Mouse (Mus musculus) hindbrain, embryonic 12.5 days (tissue): ENCODE results near the gene 4933428G20Rik. TPM values are rescaled to one million over a fixed set of nuclear protein-coding genes. Genes with fewer than 3 reads are reported as not detected.
A peak's percentile ranks its signal among the peaks of the same experiment; 100 is the strongest.

Experiments used
- ATAC-seq: fragments of 200-750 bp; cut with Nextera tagmentation; 2 replicates; pipeline ENCODE4 v1.8.0; 2017; ENCODE audit warnings: moderate TSS enrichment; ENCODE audit not compliant: low FRiP score
- H3K27ac ChIP-seq: fragments of 300-500 bp; sonication (generic); 2 replicates; pipeline ENCODE4 v1.5.1; 2016; ENCODE audit warnings: mild to moderate bottlenecking
- H3K27me3 ChIP-seq: fragments of 300-500 bp; sonication (generic); 2 replicates; pipeline ENCODE4 v1.6.1; 2016; ENCODE audit warnings: mild to moderate bottlenecking
- H3K36me3 ChIP-seq: fragments of 300-500 bp; sonication (generic); 2 replicates; pipeline ENCODE4 v1.6.1; 2016; ENCODE audit warnings: mild to moderate bottlenecking
- H3K4me1 ChIP-seq: fragments of 300-500 bp; sonication (generic); 2 replicates; pipeline ENCODE4 v1.6.1; 2016
- H3K4me2 ChIP-seq: fragments of 300-500 bp; sonication (generic); replicated peaks from 2 replicates; pipeline ENCODE4 v1.6.1; 2016; ENCODE audit warnings: mild to moderate bottlenecking
- H3K4me3 ChIP-seq: fragments of 300-500 bp; sonication (generic); 2 replicates; pipeline ENCODE4 v1.5.1; 2016; ENCODE audit warnings: mild to moderate bottlenecking
- H3K9ac ChIP-seq: fragments of 300-500 bp; sonication (generic); 2 replicates; pipeline ENCODE4 v1.6.1; 2016; ENCODE audit warnings: mild to moderate bottlenecking, moderate library complexity
- H3K9me3 ChIP-seq: fragments of 300-500 bp; sonication (generic); replicated peaks from 2 replicates; pipeline ENCODE4 v1.6.1; 2016; ENCODE audit warnings: mild to moderate bottlenecking
- WGBS: fragments of 180-500 bp; shearing (Covaris S2); methylation state at CpG from one replicate; pipeline ENCODE4 v1.1.7; 2016; 5-methylcytosine and 5-hydroxymethylcytosine counted together
- polyA plus RNA-seq: library from polyadenylated mRNA; unstranded; fragments of >200 nt; fragmentation: Nextera tagmentation; extraction: Ambion mirVana; gene quantifications from 2 replicates; pipeline ENCODE4 v1.2.1, GENCODE M21; 2016

The 4933428G20Rik gene
- polyA plus RNA-seq, 1 experiment from 2014 or later, result 0.94 TPM

DNA sequence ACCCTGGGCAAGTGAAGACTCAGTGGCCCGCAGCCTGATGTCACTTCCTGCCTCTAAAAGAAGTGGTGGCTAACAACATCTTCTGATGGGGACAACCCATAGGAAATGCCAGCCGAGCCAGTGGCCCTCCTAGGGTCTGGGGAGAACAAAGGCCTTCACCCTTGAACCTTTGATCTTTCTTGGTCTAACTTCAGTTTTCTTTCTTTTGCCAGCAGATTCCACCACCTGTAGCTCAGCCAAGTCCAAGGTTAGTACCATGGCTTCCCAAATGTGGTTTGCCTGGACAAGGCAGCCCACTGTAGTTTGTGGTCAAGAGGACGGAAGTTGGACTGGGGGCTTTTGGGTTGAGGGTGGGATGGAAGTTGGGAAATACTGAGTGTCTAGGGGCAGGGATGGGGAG, 7.3 kb downstream of the 4933428G20Rik start:
- Histone ChIP-seq H3K9me3 (no peaks in the 10 kb centered on the region), H3K27ac (no peak overlapping the region), H3K4me2 (no peak overlapping the region), H3K9ac (no peak overlapping the region), H3K4me3 (no peak overlapping the region), H3K4me1 (no peaks in the 10 kb centered on the region; the same call in 1 of the 2 replicates), H3K36me3 (peaks cover 32% of the 10 kb centered on the region), H3K27me3 (peaks cover 9% of the 10 kb centered on the region)
- no peak for ATAC-seq
- 87% methylated on average over 3 of the region's 3 CpGs for WGBS

DNA sequence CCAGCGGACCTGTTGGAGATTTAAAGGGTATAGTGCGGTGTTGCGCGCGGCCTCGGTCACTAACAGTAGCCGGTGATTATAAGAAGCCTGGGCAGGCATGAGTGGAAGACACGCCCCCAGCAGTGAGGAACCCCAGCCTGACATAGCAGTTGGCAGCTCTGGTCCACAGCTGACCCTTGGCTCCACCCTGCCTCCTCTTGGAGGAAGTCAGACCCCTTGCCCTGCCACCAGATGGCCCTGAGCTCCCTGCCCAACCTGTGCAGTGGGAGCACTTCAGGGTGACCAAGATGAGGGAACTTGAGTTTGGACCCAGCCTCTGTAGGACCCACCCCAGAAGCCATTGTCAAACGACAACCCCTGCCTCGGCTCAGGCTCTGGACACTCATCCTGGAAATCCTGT, 8.5 kb downstream of the 4933428G20Rik start:
- H3K4me1 ChIP-seq, result no peaks in the 10 kb centered on the region; the same call in 1 of the 2 replicates
- 80% methylated on average over 10 of the region's 10 CpGs for WGBS
- no peak overlapping the region for H3K4me3 ChIP-seq
- ATAC-seq, result no peak
- peaks cover 33% of the 10 kb centered on the region for H3K36me3 ChIP-seq
- H3K27ac ChIP-seq, result no peak overlapping the region
- no peak overlapping the region for H3K4me2 ChIP-seq
- H3K9me3 ChIP-seq, result no peaks in the 10 kb centered on the region
- no peak overlapping the region for H3K9ac ChIP-seq
- no peaks in the 10 kb centered on the region; the same call in 1 of the 2 replicates for H3K27me3 ChIP-seq

DNA sequence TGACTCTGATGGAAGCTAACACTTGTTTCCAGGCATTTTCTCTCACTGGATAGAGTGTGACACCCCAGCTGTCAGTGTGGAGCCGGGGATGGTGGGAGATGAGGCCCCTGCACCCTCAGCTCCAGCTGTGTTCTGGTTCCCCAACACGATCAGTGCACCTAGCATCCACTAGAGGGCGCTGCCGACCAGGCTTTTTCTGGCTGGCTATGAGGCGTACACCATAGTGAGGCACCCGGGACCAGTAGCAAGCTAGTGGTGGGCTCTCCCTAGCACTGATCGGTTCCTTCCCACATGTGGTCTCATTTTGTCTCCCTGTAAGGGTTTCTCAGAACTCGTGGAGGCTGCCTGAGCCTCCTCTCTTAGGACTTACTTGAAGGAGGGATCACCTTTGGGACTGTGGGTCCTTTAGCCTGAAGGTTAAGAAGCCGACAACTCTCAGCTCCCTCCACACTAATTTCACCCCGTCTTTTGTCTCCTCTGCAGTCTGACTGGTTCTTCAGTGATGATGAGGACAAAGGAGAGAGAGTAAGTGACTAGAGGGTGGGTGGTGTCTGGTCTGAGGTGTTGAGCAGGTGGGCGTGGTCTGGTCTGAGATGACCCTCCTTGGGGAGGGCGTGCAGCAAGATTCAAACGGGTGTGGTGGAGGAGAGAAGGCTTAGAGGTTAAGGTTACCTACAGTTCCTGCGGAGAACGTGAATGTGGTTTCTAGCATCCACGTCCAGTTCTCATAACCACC, 10.4 kb downstream of the 4933428G20Rik start:
- no peaks in the 10 kb centered on the region for H3K27me3 ChIP-seq
- H3K4me1 ChIP-seq, result no peaks in the 10 kb centered on the region; the same call in 1 of the 2 replicates
- H3K9ac ChIP-seq, result no peak overlapping the region
- no peak overlapping the region for H3K27ac ChIP-seq
- H3K36me3 ChIP-seq, result peaks cover 44% of the 10 kb centered on the region
- no peaks in the 10 kb centered on the region for H3K9me3 ChIP-seq
- H3K4me3 ChIP-seq, result no peak overlapping the region
- WGBS, result 29% methylated on average over 16 of the region's 16 CpGs
- H3K4me2 ChIP-seq, result no peak overlapping the region
- ATAC-seq, result no peak

DNA sequence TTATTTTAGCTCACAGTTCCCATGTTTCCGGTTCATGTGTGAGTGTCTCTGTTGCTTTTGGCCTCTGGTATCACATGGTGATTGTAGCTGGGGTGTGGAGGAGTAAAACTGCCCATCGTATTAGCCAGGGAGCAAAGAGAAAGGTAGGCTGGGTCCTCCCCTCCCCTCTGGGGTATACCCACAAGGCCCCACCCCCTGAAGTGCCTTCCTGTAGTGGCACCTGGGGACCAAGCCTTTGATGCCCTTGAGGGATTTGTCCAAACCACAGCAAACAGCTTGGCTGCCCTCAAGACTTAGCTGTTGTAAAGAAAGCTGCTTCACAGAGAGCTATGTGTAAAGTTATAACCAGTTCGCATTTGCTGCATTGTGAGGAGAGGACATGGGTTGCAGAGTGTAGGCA, 12.5 kb downstream of the 4933428G20Rik start:
- ATAC-seq, result no peak
- 85% methylated on average over 3 of the region's 3 CpGs for WGBS
- H3K4me1 ChIP-seq, result no peaks in the 10 kb centered on the region; the same call in 1 of the 2 replicates
- H3K9ac ChIP-seq, result no peak overlapping the region
- H3K9me3 ChIP-seq, result no peaks in the 10 kb centered on the region
- no peaks in the 10 kb centered on the region for H3K27me3 ChIP-seq
- H3K36me3 ChIP-seq, result peaks cover 43% of the 10 kb centered on the region
- no peak overlapping the region for H3K27ac ChIP-seq
- H3K4me2 ChIP-seq, result no peak overlapping the region
- no peak overlapping the region for H3K4me3 ChIP-seq

DNA sequence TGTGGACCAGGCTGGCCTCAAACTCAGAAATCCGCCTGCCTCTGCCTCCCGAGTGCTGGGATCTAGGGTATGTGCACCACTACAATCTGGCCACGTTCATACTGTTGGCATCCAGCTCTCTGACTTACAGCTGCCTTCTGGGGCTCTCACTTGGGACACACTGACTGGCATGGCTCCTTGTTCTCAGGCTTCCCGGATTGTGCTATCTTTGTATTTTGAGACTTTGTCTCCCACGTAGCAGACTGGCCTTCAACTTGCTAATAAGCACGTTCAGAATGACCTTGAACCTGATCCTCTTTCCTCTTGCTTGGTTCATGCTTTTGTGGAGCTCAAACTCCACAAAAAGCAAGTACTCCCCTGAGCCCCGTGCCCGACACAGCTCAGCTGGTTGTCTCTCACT, 14.5 kb downstream of the 4933428G20Rik start:
- 85% methylated on average over 8 of the region's 8 CpGs for WGBS
- H3K4me1 ChIP-seq, result no peaks in the 10 kb centered on the region; the same call in 1 of the 2 replicates
- peaks cover 34% of the 10 kb centered on the region for H3K36me3 ChIP-seq
- no peak overlapping the region for H3K4me3 ChIP-seq
- no peak for ATAC-seq
- no peak overlapping the region for H3K27ac ChIP-seq
- H3K9ac ChIP-seq, result no peak overlapping the region
- H3K4me2 ChIP-seq, result no peak overlapping the region
- no peaks in the 10 kb centered on the region for H3K9me3 ChIP-seq
- H3K27me3 ChIP-seq, result no peaks in the 10 kb centered on the region

DNA sequence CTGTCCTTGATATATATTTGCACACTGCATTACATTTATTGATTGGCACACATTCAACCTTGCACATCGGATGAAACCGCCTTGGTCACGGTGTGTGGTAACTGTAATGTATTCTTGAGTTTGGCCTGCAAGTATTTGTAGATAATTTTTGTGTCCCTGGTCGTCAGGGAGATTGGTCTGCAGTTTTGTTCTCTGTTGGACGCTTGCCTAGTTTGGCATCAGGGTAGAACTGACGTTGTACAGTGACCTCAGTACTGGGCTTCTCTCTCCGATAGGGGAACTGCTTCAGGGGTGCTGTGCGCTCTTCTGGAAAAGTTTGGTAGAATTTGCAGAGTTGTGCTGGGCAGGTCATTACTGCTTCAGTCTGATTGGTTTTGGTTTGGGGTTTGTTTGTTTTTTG, 20.3 kb downstream of the 4933428G20Rik start:
- no peak overlapping the region for H3K4me2 ChIP-seq
- 84% methylated on average over 8 of the region's 8 CpGs for WGBS
- H3K27me3 ChIP-seq, result no peaks in the 10 kb centered on the region
- H3K4me3 ChIP-seq, result no peak overlapping the region
- peaks cover 46% of the 10 kb centered on the region for H3K36me3 ChIP-seq
- H3K27ac ChIP-seq, result no peak overlapping the region
- no peaks in the 10 kb centered on the region for H3K9me3 ChIP-seq
- no peaks in the 10 kb centered on the region for H3K4me1 ChIP-seq
- ATAC-seq, result no peak
- H3K9ac ChIP-seq, result no peak overlapping the region

DNA sequence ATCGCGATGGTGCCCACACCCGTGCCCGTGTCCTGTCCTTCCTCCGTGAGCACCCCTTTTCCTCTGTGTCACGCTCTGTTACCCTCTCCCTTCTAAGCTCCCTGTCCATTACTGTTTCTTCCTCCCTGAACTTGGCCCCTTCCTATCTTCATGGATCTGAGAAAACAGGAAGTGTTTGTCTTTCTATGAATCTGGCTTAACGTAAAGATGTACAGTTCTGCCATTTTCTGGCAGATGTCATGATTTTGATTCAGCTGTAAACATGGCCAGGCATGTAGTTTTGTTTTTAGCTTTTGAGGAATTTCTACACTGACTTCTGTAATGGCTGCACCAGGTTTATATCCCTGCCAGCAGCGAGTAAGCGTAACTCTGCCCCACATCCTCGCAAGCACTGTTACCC, 21.1 kb downstream of the 4933428G20Rik start:
- no peak overlapping the region for H3K4me3 ChIP-seq
- no peaks in the 10 kb centered on the region for H3K4me1 ChIP-seq
- H3K4me2 ChIP-seq, result no peak overlapping the region
- H3K27me3 ChIP-seq, result no peaks in the 10 kb centered on the region
- H3K27ac ChIP-seq, result no peak overlapping the region
- peaks cover 48% of the 10 kb centered on the region for H3K36me3 ChIP-seq
- H3K9me3 ChIP-seq, result no peaks in the 10 kb centered on the region
- no peak overlapping the region for H3K9ac ChIP-seq
- no peak for ATAC-seq
- 93% methylated on average over 10 of the region's 10 CpGs for WGBS

DNA sequence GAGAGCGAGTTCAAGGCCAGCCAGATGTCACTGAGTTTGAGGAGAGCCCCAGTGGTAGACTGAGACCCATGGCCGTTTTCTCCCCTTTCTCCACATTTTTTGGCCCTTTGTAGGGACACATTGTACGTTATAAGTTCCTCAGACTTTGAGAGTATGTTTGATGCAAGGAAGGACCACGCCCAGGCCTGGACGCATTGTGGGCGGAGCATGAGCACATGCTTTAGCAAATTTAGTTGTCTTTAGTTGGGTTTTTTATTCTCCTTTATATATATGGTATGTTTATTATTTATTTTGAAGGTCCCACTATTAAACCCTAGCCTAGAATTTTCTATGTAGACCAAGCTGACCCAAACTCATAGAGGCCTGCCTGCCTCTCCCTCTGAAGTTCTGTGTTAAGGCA, 21.8 kb downstream of the 4933428G20Rik start:
- no peak overlapping the region for H3K4me2 ChIP-seq
- H3K4me3 ChIP-seq, result no peak overlapping the region
- H3K27ac ChIP-seq, result no peak overlapping the region
- 91% methylated on average over 6 of the region's 6 CpGs for WGBS
- peaks cover 54% of the 10 kb centered on the region for H3K36me3 ChIP-seq
- H3K27me3 ChIP-seq, result no peaks in the 10 kb centered on the region
- no peaks in the 10 kb centered on the region for H3K9me3 ChIP-seq
- H3K4me1 ChIP-seq, result no peaks in the 10 kb centered on the region
- H3K9ac ChIP-seq, result no peak overlapping the region
- no peak for ATAC-seq

DNA sequence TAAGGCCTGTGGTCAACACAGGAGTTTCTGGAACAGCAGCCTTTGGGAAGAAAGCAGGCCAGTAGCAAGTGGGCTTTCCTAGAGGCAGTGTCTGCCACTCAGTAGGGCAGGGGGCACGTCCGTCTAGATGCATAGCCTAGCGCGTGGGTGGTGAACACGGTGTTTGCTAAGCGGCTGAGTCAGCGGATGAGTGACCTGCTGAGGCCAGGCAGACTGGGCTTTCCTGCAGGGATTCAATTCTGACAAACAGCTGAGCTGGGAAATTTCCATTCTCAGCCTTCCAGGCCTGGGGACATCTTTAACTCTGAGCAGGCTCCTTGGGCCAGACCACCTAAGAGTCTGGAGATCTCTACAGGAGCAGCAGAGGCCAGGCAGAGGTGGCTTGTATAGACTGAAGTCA, 22.7 kb downstream of the 4933428G20Rik start:
- no peak overlapping the region for H3K27ac ChIP-seq
- no peaks in the 10 kb centered on the region for H3K27me3 ChIP-seq
- no peak overlapping the region for H3K4me2 ChIP-seq
- no peaks in the 10 kb centered on the region for H3K4me1 ChIP-seq
- H3K4me3 ChIP-seq, result no peak overlapping the region
- peaks cover 48% of the 10 kb centered on the region for H3K36me3 ChIP-seq
- no peak for ATAC-seq
- no peaks in the 10 kb centered on the region for H3K9me3 ChIP-seq
- WGBS, result 56% methylated on average over 7 of the region's 7 CpGs
- no peak overlapping the region for H3K9ac ChIP-seq

DNA sequence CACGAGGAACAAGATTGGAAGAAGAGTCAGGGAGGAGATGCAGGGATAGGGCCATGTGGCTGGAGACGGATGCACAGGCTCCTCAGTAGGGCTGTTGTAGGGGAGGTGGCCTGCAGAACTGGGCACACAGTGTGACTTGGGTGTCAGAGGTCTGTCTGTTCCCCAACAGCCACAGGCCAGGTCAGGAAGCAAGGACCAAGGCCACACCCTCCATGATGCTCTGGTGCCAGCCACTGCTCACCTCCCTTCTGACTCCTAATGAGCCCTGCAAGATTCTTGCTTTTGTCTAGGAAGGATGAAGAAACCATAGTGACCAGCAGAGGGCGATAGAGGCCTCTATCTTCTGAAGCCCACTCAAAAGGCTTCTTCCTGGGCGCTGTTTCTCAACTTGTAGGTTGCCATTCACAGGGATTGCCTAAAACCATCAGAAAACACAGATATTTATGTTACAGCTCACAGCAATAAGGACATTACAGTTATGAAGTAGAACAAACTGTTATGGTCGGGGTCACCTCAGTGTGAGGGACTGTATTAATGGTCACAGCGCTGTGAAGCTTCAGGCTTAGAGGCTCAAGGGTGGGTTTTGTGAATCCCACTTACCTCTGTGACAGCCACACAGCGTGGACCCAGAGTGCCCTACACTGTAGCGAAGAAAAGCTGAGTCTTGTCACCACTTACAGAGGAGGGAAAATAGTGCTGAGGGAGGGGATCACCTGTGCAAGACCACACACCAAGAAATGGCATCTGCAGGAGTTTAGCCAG, 23.6 kb downstream of the 4933428G20Rik start:
- Histone ChIP-seq H3K36me3 (peaks cover 47% of the 10 kb centered on the region), H3K4me1 (no peaks in the 10 kb centered on the region), H3K4me3 (no peak overlapping the region), H3K27me3 (no peaks in the 10 kb centered on the region), H3K4me2 (no peak overlapping the region), H3K9ac (no peak overlapping the region), H3K9me3 (no peaks in the 10 kb centered on the region), H3K27ac (0 out of 2 replicates have a peak overlapping the region, but pooled peaks have one; percentile 14)
- peak; percentile 54; the same call in 1 of the 2 replicates for ATAC-seq
- WGBS, result 66% methylated on average over 8 of the region's 8 CpGs

DNA sequence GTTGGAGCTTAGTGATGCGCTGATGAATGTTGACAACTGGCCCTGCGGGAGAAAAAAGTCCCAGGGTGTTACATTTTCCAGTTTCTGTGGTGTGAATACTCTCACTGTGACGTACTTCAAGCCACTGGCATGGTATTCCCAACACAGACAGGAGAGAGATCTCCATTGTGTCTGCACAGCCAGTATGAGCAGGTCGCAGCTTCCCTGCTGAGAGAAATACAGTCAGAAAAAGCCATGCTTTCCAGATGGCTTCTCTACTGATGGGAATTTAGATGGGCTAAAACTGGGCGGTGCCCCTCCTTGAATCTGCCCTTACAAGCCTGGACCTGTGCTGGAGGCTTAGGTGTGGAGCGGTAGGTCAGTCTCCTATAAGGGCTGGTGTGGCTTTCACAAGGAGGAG, 28.9 kb downstream of the 4933428G20Rik start:
- Histone ChIP-seq H3K4me3 (no peak overlapping the region), H3K9ac (no peak overlapping the region), H3K27me3 (no peaks in the 10 kb centered on the region), H3K27ac (no peak overlapping the region), H3K4me2 (no peak overlapping the region), H3K9me3 (no peaks in the 10 kb centered on the region), H3K4me1 (no peaks in the 10 kb centered on the region), H3K36me3 (peaks cover 52% of the 10 kb centered on the region)
- 87% methylated on average over 6 of the region's 6 CpGs for WGBS
- ATAC-seq, result no peak

DNA sequence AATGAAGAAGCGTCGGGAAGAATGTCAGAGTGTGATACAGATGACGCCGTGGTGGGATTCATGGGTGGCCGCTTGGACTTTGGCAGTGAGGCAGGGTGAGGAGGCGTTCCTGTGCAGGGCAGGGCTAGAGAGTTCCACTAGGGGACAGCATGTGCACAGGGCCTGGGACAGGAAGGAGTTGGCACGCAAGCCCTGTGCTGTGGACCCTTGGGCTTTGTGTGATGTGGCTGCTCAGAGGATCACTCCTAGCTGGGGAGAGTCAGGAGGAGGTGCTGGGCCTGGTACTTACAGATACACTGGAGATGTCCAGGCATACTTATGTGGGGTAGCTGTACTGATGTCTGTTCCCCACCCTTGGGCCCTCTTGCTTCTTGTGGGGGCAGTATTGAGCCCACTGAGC, 30.3 kb downstream of the 4933428G20Rik start:
- H3K36me3 ChIP-seq, result peaks cover 53% of the 10 kb centered on the region

More for the DNA sequence above, 30.3 kb downstream of the 4933428G20Rik start:
- no peak overlapping the region for H3K4me2 ChIP-seq
- WGBS, result 83% methylated on average over 7 of the region's 7 CpGs
- H3K4me1 ChIP-seq, result no peaks in the 10 kb centered on the region
- no peak overlapping the region for H3K27ac ChIP-seq
- H3K4me3 ChIP-seq, result no peak overlapping the region
- H3K9me3 ChIP-seq, result no peaks in the 10 kb centered on the region
- H3K9ac ChIP-seq, result no peak overlapping the region
- H3K27me3 ChIP-seq, result no peaks in the 10 kb centered on the region
- ATAC-seq, result no peak
